Mouse (Mus musculus): ENCODE measurements around the gene Creld2. TPM values are rescaled to one million over a fixed set of nuclear protein-coding genes. Genes with fewer than 3 reads are reported as not detected.

Gene Creld2
- polyA plus RNA-seq, 1 experiment from 2014 or later = 126 TPM

GRCm38 (mm10) chr15:88815196-88815700, 4.2 kb upstream of the Creld2 start:
- Histone ChIP-seq H3K27ac (no peak overlapping the region), H3K4me3 (no peak overlapping the region), H3K36me3 (peaks cover 63% of the 10 kb centered on the region), H3K4me1 (peaks cover 12% of the 10 kb centered on the region), H3K9me3 (no peaks in the 10 kb centered on the region), H3K27me3 (ENCODE audit: insufficient read depth, poor library complexity, severe bottlenecking) (no peaks in the 10 kb centered on the region)
- no peak for DNase-seq (ENCODE audit: low spot score)
- 87% methylated on average over 6 of the region's 6 CpGs for WGBS

GRCm38 (mm10) chr15:88819906-88820303, 459 bp downstream of the Creld2 start:
- peaks cover 28% of the 10 kb centered on the region for H3K4me1 ChIP-seq
- peak overlapping the region; percentile 87 for H3K27ac ChIP-seq
- 2% methylated on average over 23 of the region's 23 CpGs for WGBS
- H3K9me3 ChIP-seq = no peaks in the 10 kb centered on the region
- H3K36me3 ChIP-seq = peaks cover 65% of the 10 kb centered on the region
- DNase-seq (ENCODE audit: low spot score) = no peak
- no peaks in the 10 kb centered on the region for H3K27me3 ChIP-seq (ENCODE audit: insufficient read depth, poor library complexity, severe bottlenecking)
- H3K4me3 ChIP-seq = peak overlapping the region; percentile 94

- H3K4me3 ChIP-seq = 0 out of 2 replicates have a peak overlapping the region, but pooled peaks have one; percentile 5
Measured at GRCm38 (mm10) chr15:88821403-88821802, 2.0 kb downstream of the Creld2 start.

GRCm38 (mm10) chr15:88822513-88822912, 3.1 kb downstream of the Creld2 start:
- H3K4me3 ChIP-seq = no peak overlapping the region
- DNase-seq (ENCODE audit: low spot score) = no peak
- H3K36me3 ChIP-seq = peaks cover 64% of the 10 kb centered on the region
- H3K9me3 ChIP-seq = no peaks in the 10 kb centered on the region
- H3K27me3 ChIP-seq (ENCODE audit: insufficient read depth, poor library complexity, severe bottlenecking) = no peaks in the 10 kb centered on the region
- no peak overlapping the region for H3K27ac ChIP-seq
- peaks cover 28% of the 10 kb centered on the region for H3K4me1 ChIP-seq
- 92% methylated on average over 7 of the region's 7 CpGs for WGBS

More at GRCm38 (mm10) chr15:88821403-88821802, 2.0 kb downstream of the Creld2 start:
- no peaks in the 10 kb centered on the region for H3K27me3 ChIP-seq (ENCODE audit: insufficient read depth, poor library complexity, severe bottlenecking)
- H3K36me3 ChIP-seq = peaks cover 65% of the 10 kb centered on the region
- no peaks in the 10 kb centered on the region for H3K9me3 ChIP-seq
- peaks cover 28% of the 10 kb centered on the region for H3K4me1 ChIP-seq
- DNase-seq (ENCODE audit: low spot score) = no peak
- WGBS = 86% methylated on average over 7 of the region's 7 CpGs
- no peak overlapping the region for H3K27ac ChIP-seq

- no peaks in the 10 kb centered on the region for H3K9me3 ChIP-seq
- no peak for DNase-seq (ENCODE audit: low spot score)
- no peak overlapping the region for H3K27ac ChIP-seq
- H3K4me1 ChIP-seq = peaks cover 30% of the 10 kb centered on the region
- H3K4me3 ChIP-seq = no peak overlapping the region
- 89% methylated on average over 5 of the region's 5 CpGs for WGBS
- no peaks in the 10 kb centered on the region for H3K27me3 ChIP-seq (ENCODE audit: insufficient read depth, poor library complexity, severe bottlenecking)
- H3K36me3 ChIP-seq = peaks cover 63% of the 10 kb centered on the region
Measured at GRCm38 (mm10) chr15:88823376-88823775, 3.9 kb downstream of the Creld2 start.

- 88% methylated on average over 6 of the region's 6 CpGs for WGBS
- Histone ChIP-seq H3K36me3 (peaks cover 47% of the 10 kb centered on the region), H3K4me1 (peaks cover 45% of the 10 kb centered on the region), H3K9me3 (no peaks in the 10 kb centered on the region), H3K4me3 (no peak overlapping the region), H3K27me3 (ENCODE audit: insufficient read depth, poor library complexity, severe bottlenecking) (no peaks in the 10 kb centered on the region), H3K27ac (no peak overlapping the region)
- no peak for DNase-seq (ENCODE audit: low spot score)
Measured at GRCm38 (mm10) chr15:88827466-88827865, 8.0 kb downstream of the Creld2 start.

GRCm38 (mm10) chr15:88827991-88828799, 8.7 kb downstream of the Creld2 start:
- peak; percentile 90 for DNase-seq (ENCODE audit: low spot score)

GRCm38 (mm10) chr15:88828800-88829705, 9.6 kb downstream of the Creld2 start:
- Histone ChIP-seq H3K36me3 (peaks cover 31% of the 10 kb centered on the region), H3K27ac (0 out of 2 replicates have a peak overlapping the region, but pooled peaks have one; percentile 1), H3K9me3 (no peaks in the 10 kb centered on the region), H3K27me3 (ENCODE audit: insufficient read depth, poor library complexity, severe bottlenecking) (no peaks in the 10 kb centered on the region), H3K4me3 (no peak overlapping the region), H3K4me1 (peaks cover 50% of the 10 kb centered on the region)
- DNase-seq (ENCODE audit: low spot score) = peak; percentile 93
- WGBS = 48% methylated on average over 17 of the region's 17 CpGs

More at GRCm38 (mm10) chr15:88827991-88828799, 8.7 kb downstream of the Creld2 start:
- no peaks in the 10 kb centered on the region for H3K9me3 ChIP-seq
- no peak overlapping the region for H3K27ac ChIP-seq
- peaks cover 40% of the 10 kb centered on the region for H3K36me3 ChIP-seq
- 24% methylated on average over 9 of the region's 9 CpGs for whole genome bisulfite sequencing
- peaks cover 50% of the 10 kb centered on the region for H3K4me1 ChIP-seq
- no peaks in the 10 kb centered on the region for H3K27me3 ChIP-seq (ENCODE audit: insufficient read depth, poor library complexity, severe bottlenecking)
- H3K4me3 ChIP-seq = no peak overlapping the region

- H3K36me3 ChIP-seq = peaks cover 22% of the 10 kb centered on the region
- no peak for DNase-seq (ENCODE audit: low spot score)
- 0 out of 2 replicates have a peak overlapping the region, but pooled peaks have one; percentile 1 for H3K27ac ChIP-seq
- H3K9me3 ChIP-seq = no peaks in the 10 kb centered on the region
- 70% methylated on average over 6 of the region's 6 CpGs for WGBS
- no peaks in the 10 kb centered on the region for H3K27me3 ChIP-seq (ENCODE audit: insufficient read depth, poor library complexity, severe bottlenecking)
- H3K4me1 ChIP-seq = peaks cover 50% of the 10 kb centered on the region
- no peak overlapping the region for H3K4me3 ChIP-seq
Measured at GRCm38 (mm10) chr15:88829791-88830440, 10.5 kb downstream of the Creld2 start.

- WGBS = 79% methylated on average over 5 of the region's 5 CpGs
- Histone ChIP-seq H3K27ac (peak overlapping the region; percentile 39), H3K27me3 (ENCODE audit: insufficient read depth, poor library complexity, severe bottlenecking) (no peaks in the 10 kb centered on the region), H3K4me1 (peaks cover 50% of the 10 kb centered on the region), H3K4me3 (no peak overlapping the region), H3K9me3 (no peaks in the 10 kb centered on the region), H3K36me3 (peaks cover 15% of the 10 kb centered on the region)
- DNase-seq (ENCODE audit: low spot score) = no peak
Measured at GRCm38 (mm10) chr15:88830696-88831095, 11.2 kb downstream of the Creld2 start.

GRCm38 (mm10) chr15:88831482-88831881, 12.0 kb downstream of the Creld2 start:
- peak overlapping the region; percentile 66 for H3K27ac ChIP-seq
- peak; percentile 84 for DNase-seq (ENCODE audit: low spot score)

GRCm38 (mm10) chr15:88832536-88832935, 13.1 kb downstream of the Creld2 start:
- no peak for DNase-seq (ENCODE audit: low spot score)
- WGBS = 82% methylated on average over 9 of the region's 9 CpGs

More at GRCm38 (mm10) chr15:88831482-88831881, 12.0 kb downstream of the Creld2 start:
- Histone ChIP-seq H3K36me3 (peaks cover 7% of the 10 kb centered on the region; the same call in 1 of the 2 replicates), H3K9me3 (no peaks in the 10 kb centered on the region), H3K4me1 (peaks cover 56% of the 10 kb centered on the region), H3K27me3 (ENCODE audit: insufficient read depth, poor library complexity, severe bottlenecking) (no peaks in the 10 kb centered on the region), H3K4me3 (no peak overlapping the region)
- WGBS = 45% methylated on average over 5 of the region's 5 CpGs

More at GRCm38 (mm10) chr15:88832536-88832935, 13.1 kb downstream of the Creld2 start:
- H3K4me1 ChIP-seq = peaks cover 67% of the 10 kb centered on the region
- no peaks in the 10 kb centered on the region for H3K27me3 ChIP-seq (ENCODE audit: insufficient read depth, poor library complexity, severe bottlenecking)
- no peak overlapping the region for H3K4me3 ChIP-seq
- H3K9me3 ChIP-seq = no peaks in the 10 kb centered on the region
- peak overlapping the region; percentile 66 for H3K27ac ChIP-seq
- no peaks in the 10 kb centered on the region for H3K36me3 ChIP-seq

All from heart, embryonic 10.5 days (tissue).